Mouse (Mus musculus) lung, embryonic 15.5 days (tissue): ENCODE results near the gene Slc19a2. TPM values are rescaled to one million over a fixed set of nuclear protein-coding genes. Genes with fewer than 3 reads are reported as not detected.

Experiments
- ATAC-seq: fragments of 200-750 bp; cut with Nextera tagmentation; 2 replicates; pipeline ENCODE4 v1.8.0; 2017; ENCODE audit warnings: moderate number of reproducible peaks, borderline replicate concordance; ENCODE audit not compliant: low FRiP score, low TSS enrichment; ENCODE audit errors: extremely low read depth
- H3K27ac ChIP-seq: fragments of 300-500 bp; sonication (generic); 2 replicates; pipeline ENCODE4 v1.5.1; 2015; ENCODE audit warnings: moderate library complexity, mild to moderate bottlenecking, inconsistent platforms
- H3K27me3 ChIP-seq: fragments of 300-500 bp; sonication (generic); 2 replicates; pipeline ENCODE4 v1.6.1; 2015; ENCODE audit warnings: inconsistent platforms
- H3K36me3 ChIP-seq: fragments of 300-500 bp; sonication (generic); 2 replicates; pipeline ENCODE4 v1.6.1; 2015; ENCODE audit warnings: inconsistent platforms
- H3K4me1 ChIP-seq: fragments of 300-500 bp; sonication (generic); 2 replicates; pipeline ENCODE4 v1.6.1; 2015; ENCODE audit warnings: inconsistent platforms
- H3K4me2 ChIP-seq: fragments of 300-500 bp; sonication (generic); 2 replicates; pipeline ENCODE4 v1.6.1; 2015; ENCODE audit warnings: inconsistent platforms, mild to moderate bottlenecking, moderate library complexity
- H3K4me3 ChIP-seq: fragments of 300-500 bp; sonication (generic); 2 replicates; pipeline ENCODE4 v1.5.1; 2015; ENCODE audit warnings: mild to moderate bottlenecking, inconsistent platforms
- H3K9ac ChIP-seq: fragments of 300-500 bp; sonication (generic); 2 replicates; pipeline ENCODE4 v1.6.1; 2015; ENCODE audit warnings: inconsistent platforms
- H3K9me3 ChIP-seq: fragments of 300-500 bp; sonication (generic); 2 replicates; pipeline ENCODE4 v1.6.1; 2016; ENCODE audit warnings: inconsistent platforms
- WGBS: fragments of 180-500 bp; shearing (Covaris S2); methylation state at CpG from one replicate; pipeline ENCODE4 v1.1.7; 2015; 5-methylcytosine and 5-hydroxymethylcytosine counted together
- polyA plus RNA-seq: library from polyadenylated mRNA; unstranded; fragments of >200 nt; fragmentation: Nextera tagmentation; extraction: Ambion mirVana; gene quantifications from 2 replicates; pipeline ENCODE4 v1.2.1, GENCODE M21; 2015

Slc19a2 gene
- polyA plus RNA-seq, result 7.5 and 8.0 TPM in 2 replicates

GRCm38 (mm10) chr1:164248465-164249331 is at the start of gene Slc19a2:
TSS of gene Slc19a2 (plus strand) at chr1:164249046.
- peak within 1 kb of the TSS; percentile 94 for H3K27ac ChIP-seq
- H3K4me3 ChIP-seq, result peak within 1 kb of the TSS; percentile 71
- ATAC-seq, result peak; percentile 96
- H3K9ac ChIP-seq, result peak within 1 kb of the TSS; percentile 60
- H3K4me2 ChIP-seq, result peak within 1 kb of the TSS; percentile 86
- H3K9me3 ChIP-seq, result no peaks in the 10 kb centered on the region
- no peaks in the 10 kb centered on the region for H3K27me3 ChIP-seq
- WGBS, result 1% methylated on average over 39 of the region's 79 CpGs
- peaks cover 27% of the 10 kb centered on the region for H3K4me1 ChIP-seq
- H3K36me3 ChIP-seq, result no peaks in the 10 kb centered on the region

- Histone ChIP-seq H3K27ac (no peak overlapping the region), H3K36me3 (no peaks in the 10 kb centered on the region), H3K4me3 (no peak overlapping the region), H3K9me3 (no peaks in the 10 kb centered on the region), H3K27me3 (no peaks in the 10 kb centered on the region), H3K4me1 (no peaks in the 10 kb centered on the region), H3K4me2 (no peak overlapping the region), H3K9ac (no peak overlapping the region)
- 73% methylated on average over 4 of the region's 4 CpGs for WGBS
- no peak for ATAC-seq
Observed at GRCm38 (mm10) chr1:164199551-164199950, 49.3 kb upstream of the Slc19a2 start.

- ATAC-seq, result no peak
- Histone ChIP-seq H3K9me3 (no peaks in the 10 kb centered on the region), H3K36me3 (no peaks in the 10 kb centered on the region), H3K9ac (no peak overlapping the region), H3K4me1 (no peaks in the 10 kb centered on the region), H3K4me3 (no peak overlapping the region), H3K27ac (no peak overlapping the region), H3K27me3 (no peaks in the 10 kb centered on the region), H3K4me2 (no peak overlapping the region)
- 36% methylated on average over 2 of the region's 2 CpGs for WGBS
Observed at GRCm38 (mm10) chr1:164208437-164208836, 40.4 kb upstream of the Slc19a2 start.

- no peaks in the 10 kb centered on the region for H3K27me3 ChIP-seq
- no peak overlapping the region for H3K4me2 ChIP-seq
- no peaks in the 10 kb centered on the region for H3K9me3 ChIP-seq
- H3K27ac ChIP-seq, result no peak overlapping the region
- ATAC-seq, result no peak
- no peak overlapping the region for H3K9ac ChIP-seq
- no peaks in the 10 kb centered on the region for H3K36me3 ChIP-seq
- H3K4me3 ChIP-seq, result no peak overlapping the region
- H3K4me1 ChIP-seq, result 0 out of 2 replicates have a peak, but pooled peaks cover 7% of the 10 kb centered on the region
- 78% methylated on average over 4 of the region's 4 CpGs for WGBS
Observed at GRCm38 (mm10) chr1:164210899-164211298, 37.9 kb upstream of the Slc19a2 start.

GRCm38 (mm10) chr1:164212686-164213085 is 36.2 kb upstream of the Slc19a2 start:
- Histone ChIP-seq H3K27me3 (no peaks in the 10 kb centered on the region), H3K9me3 (no peaks in the 10 kb centered on the region), H3K36me3 (no peaks in the 10 kb centered on the region), H3K9ac (no peak overlapping the region), H3K4me1 (peaks cover 10% of the 10 kb centered on the region; the same call in 1 of the 2 replicates), H3K4me3 (no peak overlapping the region), H3K27ac (no peak overlapping the region), H3K4me2 (no peak overlapping the region)
- no peak for ATAC-seq
- WGBS, result 74% methylated on average over 8 of the region's 8 CpGs

GRCm38 (mm10) chr1:164214190-164214589 is 34.7 kb upstream of the Slc19a2 start:
- Histone ChIP-seq H3K4me2 (no peak overlapping the region), H3K4me3 (no peak overlapping the region), H3K9ac (no peak overlapping the region), H3K27ac (no peak overlapping the region), H3K9me3 (no peaks in the 10 kb centered on the region), H3K4me1 (peaks cover 18% of the 10 kb centered on the region; the same call in 1 of the 2 replicates), H3K27me3 (no peaks in the 10 kb centered on the region), H3K36me3 (no peaks in the 10 kb centered on the region)
- 52% methylated on average over 8 of the region's 8 CpGs for WGBS
- ATAC-seq, result no peak

- ATAC-seq, result no peak
- Histone ChIP-seq H3K9ac (no peak overlapping the region), H3K4me3 (no peak overlapping the region), H3K27me3 (no peaks in the 10 kb centered on the region), H3K36me3 (no peaks in the 10 kb centered on the region), H3K9me3 (no peaks in the 10 kb centered on the region), H3K4me2 (no peak overlapping the region), H3K4me1 (peaks cover 18% of the 10 kb centered on the region; the same call in 1 of the 2 replicates), H3K27ac (no peak overlapping the region)
- WGBS, result 33% methylated on average over 3 of the region's 3 CpGs
Observed at GRCm38 (mm10) chr1:164215097-164215496, 33.7 kb upstream of the Slc19a2 start.

- Histone ChIP-seq H3K36me3 (no peaks in the 10 kb centered on the region), H3K27ac (no peak overlapping the region), H3K4me3 (no peak overlapping the region), H3K9me3 (no peaks in the 10 kb centered on the region), H3K4me2 (no peak overlapping the region), H3K9ac (no peak overlapping the region), H3K4me1 (peaks cover 18% of the 10 kb centered on the region; the same call in 1 of the 2 replicates), H3K27me3 (no peaks in the 10 kb centered on the region)
- ATAC-seq, result peak; percentile 57; the same call in 1 of the 2 replicates
- 38% methylated on average over 6 of the region's 6 CpGs for WGBS
Observed at GRCm38 (mm10) chr1:164215540-164215939, 33.3 kb upstream of the Slc19a2 start.

GRCm38 (mm10) chr1:164217791-164218685 is 30.8 kb upstream of the Slc19a2 start:
- Histone ChIP-seq H3K27me3 (no peaks in the 10 kb centered on the region), H3K4me3 (no peak overlapping the region), H3K4me1 (peaks cover 18% of the 10 kb centered on the region; the same call in 1 of the 2 replicates), H3K27ac (no peak overlapping the region), H3K36me3 (no peaks in the 10 kb centered on the region), H3K4me2 (peak overlapping the region; percentile 37), H3K9me3 (no peaks in the 10 kb centered on the region), H3K9ac (no peak overlapping the region)
- 21% methylated on average over 15 of the region's 15 CpGs for WGBS
- no peak for ATAC-seq

- Histone ChIP-seq H3K4me1 (peaks cover 14% of the 10 kb centered on the region; the same call in 1 of the 2 replicates), H3K27me3 (no peaks in the 10 kb centered on the region), H3K4me3 (no peak overlapping the region), H3K9ac (no peak overlapping the region), H3K36me3 (no peaks in the 10 kb centered on the region), H3K4me2 (no peak overlapping the region), H3K9me3 (no peaks in the 10 kb centered on the region), H3K27ac (no peak overlapping the region)
- 83% methylated on average over 4 of the region's 4 CpGs for WGBS
- ATAC-seq, result no peak
Observed at GRCm38 (mm10) chr1:164220261-164220660, 28.6 kb upstream of the Slc19a2 start.

GRCm38 (mm10) chr1:164223089-164223488 is 25.8 kb upstream of the Slc19a2 start:
- Histone ChIP-seq H3K9me3 (no peaks in the 10 kb centered on the region), H3K9ac (no peak overlapping the region), H3K4me1 (peaks cover 3% of the 10 kb centered on the region; the same call in 1 of the 2 replicates)

More at GRCm38 (mm10) chr1:164223089-164223488, 25.8 kb upstream of the Slc19a2 start:
- Histone ChIP-seq H3K27me3 (no peaks in the 10 kb centered on the region), H3K27ac (no peak overlapping the region), H3K36me3 (no peaks in the 10 kb centered on the region), H3K4me3 (no peak overlapping the region), H3K4me2 (no peak overlapping the region)
- no peak for ATAC-seq
